Mouse (Mus musculus) heart, embryonic 15.5 days (tissue): ENCODE measurements around the gene Dnajc9. TPM values are rescaled to one million over a fixed set of nuclear protein-coding genes. Genes with fewer than 3 reads are reported as not detected.

Experiments
- ATAC-seq: fragments of 200-750 bp; cut with Nextera tagmentation; replicated peaks from 2 replicates; pipeline ENCODE4 v1.8.0; 2017; ENCODE audit warnings: low read depth, moderate TSS enrichment; ENCODE audit not compliant: insufficient number of reproducible peaks, insufficient read depth, low FRiP score
- H3K27ac ChIP-seq: fragments of 300-500 bp; sonication (generic); 2 replicates; pipeline ENCODE4 v1.5.1; 2015; ENCODE audit warnings: mild to moderate bottlenecking, inconsistent platforms
- H3K27me3 ChIP-seq: fragments of 300-500 bp; sonication (generic); 2 replicates; pipeline ENCODE4 v1.6.1; 2015; ENCODE audit warnings: inconsistent platforms
- H3K36me3 ChIP-seq: fragments of 300-500 bp; sonication (generic); 2 replicates; pipeline ENCODE4 v1.6.1; 2015; ENCODE audit warnings: mild to moderate bottlenecking, inconsistent platforms
- H3K4me1 ChIP-seq: fragments of 300-500 bp; sonication (generic); replicated peaks from 2 replicates; pipeline ENCODE4 v1.6.1; 2015; ENCODE audit warnings: inconsistent platforms
- H3K4me2 ChIP-seq: fragments of 300-500 bp; sonication (generic); 2 replicates; pipeline ENCODE4 v1.6.1; 2015; ENCODE audit warnings: inconsistent platforms, mild to moderate bottlenecking, moderate library complexity
- H3K4me3 ChIP-seq: fragments of 300-500 bp; sonication (generic); 2 replicates; pipeline ENCODE4 v1.5.1; 2015; ENCODE audit warnings: mild to moderate bottlenecking, inconsistent platforms
- H3K9ac ChIP-seq: fragments of 300-500 bp; sonication (generic); 2 replicates; pipeline ENCODE4 v1.6.1; 2015; ENCODE audit warnings: mild to moderate bottlenecking, inconsistent platforms
- H3K9me3 ChIP-seq: fragments of 300-500 bp; sonication (generic); replicated peaks from 2 replicates; pipeline ENCODE4 v1.6.1; 2016; ENCODE audit warnings: inconsistent platforms
- WGBS: fragments of 180-500 bp; shearing (Covaris S2); methylation state at CpG from one replicate; pipeline ENCODE4 v1.1.7; 2015; ENCODE audit warnings: mixed read lengths; 5-methylcytosine and 5-hydroxymethylcytosine counted together
- polyA plus RNA-seq: library from polyadenylated mRNA; unstranded; fragments of >200 nt; fragmentation: Nextera tagmentation; extraction: Ambion mirVana; gene quantifications from 2 replicates; pipeline ENCODE4 v1.2.1, GENCODE M21; 2015

Gene Dnajc9
- polyA plus RNA-seq, 1 experiment from 2014 or later, result 89.5 TPM

DNA sequence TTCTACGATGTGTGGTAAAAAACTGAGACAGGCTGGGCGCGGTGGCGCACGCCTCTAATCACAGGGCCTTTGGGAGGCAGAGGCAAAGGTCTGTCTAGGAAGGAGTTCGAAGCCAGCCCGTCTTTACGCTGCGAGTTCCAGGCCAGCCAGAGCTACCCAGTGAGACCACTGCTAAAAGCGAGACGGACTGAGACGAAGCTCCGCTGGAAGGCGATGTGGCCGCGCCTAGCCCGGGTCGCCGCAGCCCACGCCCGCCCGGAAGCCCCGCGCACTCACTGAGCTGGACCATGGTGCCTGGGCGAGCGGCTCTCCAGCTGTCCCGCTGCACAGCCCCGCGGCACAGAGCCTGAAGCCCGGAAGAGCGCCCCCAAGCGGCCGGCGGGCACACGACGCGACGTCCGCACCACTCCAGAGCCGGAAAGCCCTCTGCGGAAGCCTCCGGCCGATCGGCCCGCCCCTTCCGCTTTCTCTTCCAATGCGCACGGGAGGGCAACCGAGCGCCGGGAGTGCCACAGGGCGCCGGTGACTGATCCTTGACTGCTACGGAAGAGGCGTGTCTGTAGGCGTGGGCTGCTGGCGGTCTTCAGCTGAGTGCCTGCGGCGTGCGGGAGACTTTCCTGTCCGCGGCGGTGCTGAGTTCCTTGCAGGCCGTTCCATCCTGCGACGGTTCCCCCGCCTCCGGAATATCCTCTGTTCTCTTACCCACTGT, 4.6 kb upstream of the Dnajc9 start, which contains the start of gene Mrps16:
Mrps16 (minus strand) TSS at position 430 of the 709 bp plus-strand sequence.
- H3K9ac ChIP-seq, result peak within 1 kb of the TSS; percentile 98
- ATAC-seq, result peak; percentile 97
- under 1% methylated on average over 68 of the region's 68 CpGs for WGBS
- peaks cover 4% of the 10 kb centered on the region for H3K4me1 ChIP-seq
- H3K4me2 ChIP-seq, result peak within 1 kb of the TSS; percentile 69
- H3K9me3 ChIP-seq, result no peaks in the 10 kb centered on the region
- peak within 1 kb of the TSS; percentile 93 for H3K27ac ChIP-seq
- H3K4me3 ChIP-seq, result peak within 1 kb of the TSS; percentile 92
- H3K27me3 ChIP-seq, result no peaks in the 10 kb centered on the region
- peaks cover 17% of the 10 kb centered on the region for H3K36me3 ChIP-seq

DNA sequence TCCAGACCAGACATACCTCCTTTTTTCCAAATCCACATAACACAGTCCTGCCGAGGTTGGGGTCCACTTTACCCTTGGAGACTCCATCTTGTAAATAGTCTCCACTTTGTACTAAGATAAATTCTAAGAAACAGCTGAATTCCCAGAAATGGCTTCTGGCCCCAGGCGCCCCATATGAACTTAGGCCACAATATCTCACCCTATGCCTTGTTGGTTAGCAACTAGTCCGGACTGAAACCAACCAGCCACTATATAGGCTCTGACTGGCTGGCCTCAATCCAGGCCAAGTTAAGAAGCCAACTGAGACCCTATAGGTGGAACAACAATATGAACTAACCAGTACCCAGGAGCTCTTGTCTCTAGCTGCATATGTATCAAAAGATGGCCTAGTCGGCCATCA, 3.6 kb upstream of the Dnajc9 start:
- ATAC-seq, result no peak
- Histone ChIP-seq H3K9me3 (no peaks in the 10 kb centered on the region), H3K4me3 (no peak overlapping the region), H3K27ac (no peak overlapping the region), H3K27me3 (no peaks in the 10 kb centered on the region), H3K9ac (no peak overlapping the region), H3K4me1 (peaks cover 14% of the 10 kb centered on the region), H3K4me2 (peak overlapping the region; percentile 69; the same call in 1 of the 2 replicates), H3K36me3 (peaks cover 17% of the 10 kb centered on the region)
- WGBS, result 73% methylated on average over 4 of the region's 4 CpGs

DNA sequence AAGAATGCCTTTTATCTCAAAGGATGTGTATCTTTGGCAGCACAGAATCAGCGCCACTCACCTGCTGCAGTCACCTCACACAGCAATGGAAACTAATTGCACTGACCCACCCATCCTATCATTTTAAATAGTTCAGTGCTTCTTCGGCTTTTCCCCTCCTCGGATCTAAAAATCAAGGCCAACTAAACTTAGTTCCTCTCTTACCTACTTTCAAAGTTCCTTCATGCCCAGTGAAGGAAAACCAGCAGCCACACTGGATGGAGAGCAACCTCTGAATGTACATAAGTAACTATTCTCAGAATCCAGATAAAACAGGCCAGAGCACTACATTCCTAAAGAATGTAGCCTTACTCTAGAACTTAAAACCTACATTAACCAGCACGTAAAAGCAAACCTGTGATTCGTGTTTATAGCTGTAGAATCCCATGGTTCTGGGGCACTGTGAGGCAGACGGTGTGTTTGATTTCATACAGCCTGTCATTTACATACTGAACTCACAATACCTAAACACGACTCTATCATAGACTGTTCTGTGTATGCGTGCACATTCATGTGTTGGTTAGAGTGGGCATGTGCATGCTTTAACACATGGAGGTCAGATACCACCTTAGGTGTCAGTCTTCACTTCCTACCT, 853 bp upstream of the Dnajc9 start:
- H3K27me3 ChIP-seq, result no peaks in the 10 kb centered on the region
- H3K9me3 ChIP-seq, result no peaks in the 10 kb centered on the region
- H3K4me1 ChIP-seq, result peaks cover 32% of the 10 kb centered on the region
- peak overlapping the region; percentile 89 for H3K4me2 ChIP-seq
- no peak for ATAC-seq
- H3K36me3 ChIP-seq, result peaks cover 31% of the 10 kb centered on the region
- 83% methylated on average over 8 of the region's 8 CpGs for WGBS
- peak overlapping the region; percentile 78; the same call in 1 of the 2 replicates for H3K27ac ChIP-seq
- H3K9ac ChIP-seq, result no peak overlapping the region
- H3K4me3 ChIP-seq, result peak overlapping the region; percentile 74

DNA sequence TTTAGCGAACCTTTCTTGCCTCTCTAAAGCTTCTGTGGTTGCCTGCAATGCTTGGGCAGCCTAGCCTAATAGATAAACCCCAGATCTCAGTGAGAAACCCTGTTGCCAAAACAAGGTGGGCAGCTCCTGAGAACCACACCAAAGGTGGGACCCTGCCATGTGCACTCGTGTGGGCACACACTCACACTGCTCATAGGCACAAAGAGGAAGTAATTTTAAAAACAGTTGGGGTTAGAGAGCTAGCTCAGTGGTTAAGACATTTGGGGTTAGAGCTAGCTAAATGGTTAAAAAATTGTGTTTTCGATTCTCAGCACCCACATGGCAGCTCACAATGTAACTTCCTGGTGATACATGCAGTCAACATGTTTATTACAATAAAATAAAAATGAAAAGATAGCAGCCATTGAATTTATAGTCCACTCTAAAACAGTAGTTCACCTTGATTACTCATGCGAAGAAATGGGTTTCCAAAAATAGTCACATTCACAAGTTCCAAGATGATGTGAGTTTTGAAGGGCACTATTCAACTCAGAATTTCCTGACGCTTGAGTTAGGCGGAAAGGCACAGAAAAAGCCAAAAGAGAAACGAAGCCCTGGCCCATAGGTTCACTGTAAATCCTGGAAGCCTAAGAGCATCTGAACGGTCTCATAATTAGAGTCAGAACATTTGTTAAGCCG, 8.8 kb downstream of the Dnajc9 start:
- WGBS, result 79% methylated on average over 9 of the region's 9 CpGs
- Histone ChIP-seq H3K36me3 (peaks cover 40% of the 10 kb centered on the region), H3K9me3 (no peaks in the 10 kb centered on the region), H3K27ac (no peak overlapping the region), H3K9ac (no peak overlapping the region), H3K4me3 (no peak overlapping the region), H3K27me3 (no peaks in the 10 kb centered on the region), H3K4me1 (peaks cover 21% of the 10 kb centered on the region), H3K4me2 (no peak overlapping the region)
- no peak for ATAC-seq

DNA sequence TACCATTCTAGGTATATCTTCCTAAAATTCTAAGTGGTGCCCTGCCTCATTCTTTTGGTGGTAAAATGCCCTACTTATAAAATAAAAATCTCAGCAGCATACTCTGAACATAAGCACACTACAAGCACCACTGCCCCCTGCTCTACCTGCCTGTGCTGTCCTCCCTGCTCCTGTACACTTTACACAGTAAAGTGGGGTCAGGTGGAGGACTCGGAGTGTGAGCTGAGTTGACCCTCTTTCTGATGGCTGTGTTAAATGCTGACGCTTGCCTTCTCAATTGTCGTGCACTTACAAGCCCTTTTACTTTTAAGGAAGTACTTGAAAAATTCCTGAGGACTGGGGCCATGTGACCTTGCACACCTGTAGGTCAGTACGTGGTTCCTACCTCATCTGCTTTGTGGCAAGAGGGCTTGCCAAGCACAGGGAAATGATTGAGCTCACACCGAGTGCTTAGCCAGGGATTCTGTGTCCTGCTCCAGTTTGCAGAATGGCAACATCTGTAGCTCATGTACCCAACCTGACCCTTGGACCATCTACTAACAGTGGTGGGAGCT, 9.5 kb downstream of the Dnajc9 start:
- H3K36me3 ChIP-seq, result peaks cover 39% of the 10 kb centered on the region
- H3K27ac ChIP-seq, result no peak overlapping the region

DNA sequence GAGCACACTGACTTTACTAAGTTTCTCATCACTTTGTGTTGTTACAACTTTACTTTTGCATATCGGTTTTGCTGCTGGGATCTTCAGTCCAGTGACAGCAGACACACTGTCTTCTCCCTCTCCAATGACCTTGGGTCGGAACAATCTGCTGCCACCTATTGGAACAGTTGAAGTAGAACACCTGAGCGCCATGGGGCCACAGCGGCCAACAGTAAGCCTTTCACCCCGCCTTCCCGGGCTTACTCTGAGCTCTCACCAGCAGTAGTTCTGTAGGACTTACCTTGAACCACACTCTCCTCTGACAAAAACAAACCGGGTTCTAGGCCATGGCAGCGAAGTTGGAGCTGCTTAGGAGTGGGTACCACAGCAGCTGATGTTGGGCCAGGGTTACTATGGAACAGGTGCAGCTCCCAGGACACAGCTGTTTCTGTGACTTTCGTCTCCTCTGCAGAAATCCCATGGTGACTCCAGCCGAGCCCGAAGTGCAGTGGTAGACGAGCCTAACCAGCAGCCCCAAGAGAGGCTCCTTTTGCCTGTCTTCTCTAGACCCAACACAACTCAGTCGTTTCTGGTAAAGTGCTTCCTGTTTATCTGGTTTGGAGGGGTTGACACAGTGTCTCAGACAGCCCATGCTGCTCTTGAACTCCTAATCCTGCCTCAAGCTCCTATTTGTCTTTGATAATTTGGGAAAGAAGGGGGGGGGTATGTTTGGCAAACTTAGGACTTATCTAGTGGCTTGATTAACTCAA, 10.2 kb downstream of the Dnajc9 start:
- Histone ChIP-seq H3K4me3 (no peak overlapping the region), H3K27ac (peak overlapping the region; percentile 21; the same call in 1 of the 2 replicates), H3K9me3 (no peaks in the 10 kb centered on the region), H3K4me1 (peaks cover 21% of the 10 kb centered on the region), H3K4me2 (peak overlapping the region; percentile 33), H3K36me3 (peaks cover 39% of the 10 kb centered on the region), H3K9ac (no peak overlapping the region), H3K27me3 (no peaks in the 10 kb centered on the region)
- WGBS, result 33% methylated on average over 13 of the region's 13 CpGs
- ATAC-seq, result peak; percentile 83

More for the DNA sequence above, 9.5 kb downstream of the Dnajc9 start:
- H3K4me2 ChIP-seq, result no peak overlapping the region
- peaks cover 21% of the 10 kb centered on the region for H3K4me1 ChIP-seq
- H3K9me3 ChIP-seq, result no peaks in the 10 kb centered on the region
- WGBS, result 76% methylated on average over 5 of the region's 5 CpGs
- H3K4me3 ChIP-seq, result no peak overlapping the region
- H3K27me3 ChIP-seq, result no peaks in the 10 kb centered on the region
- H3K9ac ChIP-seq, result no peak overlapping the region
- ATAC-seq, result no peak

DNA sequence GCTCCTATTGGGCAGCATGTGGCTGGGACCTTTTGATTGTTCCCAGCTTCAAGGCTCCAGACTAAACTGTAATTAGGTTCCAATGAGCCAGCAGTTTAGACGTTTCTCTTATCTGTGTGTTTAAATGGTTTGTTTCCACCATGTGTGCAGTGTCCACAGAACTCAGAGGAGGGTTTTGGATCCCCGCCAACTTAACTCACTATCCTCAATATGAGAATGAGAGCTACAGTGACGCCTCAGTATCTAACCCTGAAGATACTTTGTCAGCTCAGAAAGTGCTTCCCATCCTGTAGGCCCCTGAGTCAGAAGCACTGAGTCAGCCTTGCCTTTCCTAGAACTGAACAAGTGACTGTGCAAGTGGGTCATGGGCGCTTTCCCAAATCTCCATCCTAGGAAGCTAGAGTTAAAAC, 11.6 kb downstream of the Dnajc9 start:
- H3K27ac ChIP-seq, result peak overlapping the region; percentile 17
- H3K9ac ChIP-seq, result no peak overlapping the region
- H3K36me3 ChIP-seq, result peaks cover 32% of the 10 kb centered on the region
- no peak overlapping the region for H3K4me3 ChIP-seq
- peaks cover 21% of the 10 kb centered on the region for H3K4me1 ChIP-seq
- no peaks in the 10 kb centered on the region for H3K9me3 ChIP-seq
- H3K27me3 ChIP-seq, result no peaks in the 10 kb centered on the region
- 42% methylated on average over 4 of the region's 4 CpGs for WGBS
- peak; percentile 60; the same call in 1 of the 2 replicates for ATAC-seq
- H3K4me2 ChIP-seq, result no peak overlapping the region

DNA sequence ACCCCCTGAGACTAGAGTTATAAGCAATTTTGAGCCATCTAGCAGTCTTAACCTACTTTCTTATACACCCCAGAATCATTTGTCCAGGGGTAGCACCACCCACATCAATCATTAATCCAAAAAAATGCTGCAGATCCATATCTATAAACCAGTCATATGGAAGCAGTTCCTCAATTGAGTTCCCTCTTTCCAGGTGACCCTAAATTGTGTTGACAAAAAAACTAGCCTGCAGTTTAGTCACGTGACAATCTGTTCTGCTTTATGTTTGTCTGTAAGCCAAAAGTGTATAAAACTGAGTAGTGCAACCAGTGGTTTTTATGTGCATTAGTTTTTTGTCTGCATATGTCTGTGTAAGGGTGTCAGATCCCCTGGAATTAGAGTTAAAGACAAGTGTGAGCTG, 16.9 kb downstream of the Dnajc9 start:
- Histone ChIP-seq H3K27me3 (no peaks in the 10 kb centered on the region), H3K27ac (no peak overlapping the region), H3K36me3 (peaks cover 38% of the 10 kb centered on the region), H3K4me2 (no peak overlapping the region), H3K9me3 (no peaks in the 10 kb centered on the region), H3K4me1 (peaks cover 4% of the 10 kb centered on the region), H3K9ac (no peak overlapping the region), H3K4me3 (no peak overlapping the region)
- ATAC-seq, result no peak
- 88% methylated on average over 1 of the region's 1 CpGs for WGBS

DNA sequence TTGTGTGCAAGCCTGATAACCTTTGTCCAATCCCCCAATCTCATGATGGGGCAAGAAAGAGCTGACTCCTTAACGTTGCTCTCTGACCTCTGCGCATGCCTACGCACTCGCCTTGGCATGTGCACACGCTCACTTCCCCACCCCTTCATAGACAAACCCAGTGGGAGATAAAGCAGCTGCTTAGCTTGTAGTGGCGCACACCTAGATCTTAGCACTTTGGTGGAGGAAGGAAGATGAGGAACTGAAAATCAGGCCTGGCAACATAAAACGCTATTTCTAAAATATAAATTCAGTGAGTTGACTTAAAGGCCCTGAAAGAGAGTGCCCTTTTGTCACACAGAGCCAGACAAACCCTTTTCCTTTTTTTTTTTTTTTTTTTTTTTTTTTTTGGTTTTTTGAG, 17.9 kb downstream of the Dnajc9 start:
- 87% methylated on average over 7 of the region's 7 CpGs for WGBS
- no peak overlapping the region for H3K9ac ChIP-seq
- H3K27me3 ChIP-seq, result no peaks in the 10 kb centered on the region
- H3K36me3 ChIP-seq, result peaks cover 39% of the 10 kb centered on the region
- no peak for ATAC-seq
- H3K4me3 ChIP-seq, result no peak overlapping the region
- no peak overlapping the region for H3K4me2 ChIP-seq
- no peak overlapping the region for H3K27ac ChIP-seq
- H3K9me3 ChIP-seq, result no peaks in the 10 kb centered on the region
- no peaks in the 10 kb centered on the region for H3K4me1 ChIP-seq

DNA sequence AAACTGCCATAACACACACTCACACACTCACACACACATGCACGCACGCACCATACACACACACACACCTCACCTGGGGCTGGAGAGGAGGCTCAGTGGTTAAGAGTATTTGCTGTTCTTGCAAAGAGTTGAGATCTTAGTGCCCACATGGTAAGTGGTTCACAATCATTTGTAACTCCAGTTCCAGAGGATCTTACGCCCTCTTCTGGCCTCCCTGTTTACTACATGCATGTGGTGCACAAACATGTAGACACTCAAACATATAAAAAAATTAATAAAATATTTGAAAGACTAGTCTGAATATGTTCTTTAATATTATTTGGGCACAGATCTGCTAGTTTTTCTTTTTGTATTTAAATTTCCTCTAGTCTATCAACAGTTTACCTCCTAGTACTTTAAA, 20.4 kb downstream of the Dnajc9 start:
- no peak overlapping the region for H3K4me3 ChIP-seq
- ATAC-seq, result no peak
- 93% methylated on average over 3 of the region's 3 CpGs for WGBS
- H3K9me3 ChIP-seq, result no peaks in the 10 kb centered on the region
- no peaks in the 10 kb centered on the region for H3K27me3 ChIP-seq
- H3K36me3 ChIP-seq, result peaks cover 43% of the 10 kb centered on the region
- no peaks in the 10 kb centered on the region for H3K4me1 ChIP-seq
- H3K4me2 ChIP-seq, result no peak overlapping the region
- no peak overlapping the region for H3K27ac ChIP-seq
- no peak overlapping the region for H3K9ac ChIP-seq

DNA sequence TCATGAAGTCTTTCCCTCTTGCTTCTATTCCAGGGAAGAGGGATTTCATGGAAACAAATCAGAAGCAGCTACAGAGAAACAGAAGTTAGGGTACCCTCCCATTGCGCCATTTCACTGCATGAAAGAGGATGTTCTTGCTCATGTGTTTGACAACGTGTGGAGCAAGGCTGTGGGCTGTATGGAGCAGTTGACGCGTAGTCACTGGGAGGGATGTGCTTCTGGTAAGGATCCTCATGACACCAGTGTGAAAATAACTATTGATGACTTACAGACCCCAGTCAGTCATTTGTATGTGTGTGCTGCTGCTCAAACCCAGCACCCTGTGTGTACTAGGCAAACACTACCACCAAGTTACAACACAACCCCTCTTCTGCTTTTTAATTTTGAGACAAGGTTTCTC, 25.5 kb downstream of the Dnajc9 start:
- WGBS, result 88% methylated on average over 4 of the region's 4 CpGs
- Histone ChIP-seq H3K9ac (no peak overlapping the region), H3K27ac (no peak overlapping the region), H3K4me3 (no peak overlapping the region), H3K27me3 (no peaks in the 10 kb centered on the region), H3K4me1 (no peaks in the 10 kb centered on the region), H3K36me3 (peaks cover 77% of the 10 kb centered on the region), H3K4me2 (no peak overlapping the region), H3K9me3 (no peaks in the 10 kb centered on the region)
- ATAC-seq, result no peak
